Mouse (Mus musculus) heart, embryonic 14.5 days (tissue): ENCODE results near the gene Hsd17b14. TPM values are rescaled to one million over a fixed set of nuclear protein-coding genes. Genes with fewer than 3 reads are reported as not detected.

Experiments
- ATAC-seq: fragments of 200-750 bp; cut with Nextera tagmentation; 2 replicates; pipeline ENCODE4 v1.8.0; 2017; ENCODE audit warnings: low read depth, moderate TSS enrichment; ENCODE audit not compliant: insufficient number of reproducible peaks, insufficient read depth, low FRiP score
- H3K27ac ChIP-seq, 2 experiments: fragments of 200-500 bp in 1 of 2; fragments of 300-500 bp in 1 of 2; sonication (generic) in 1 of 2; replicated peaks in 1 of 2; 2 replicates each; pipeline ENCODE4 v1.5.1; 2012 to 2014; ENCODE audit warnings: low read depth in 2 of 2, low read length in 2 of 2, control low read depth in 1 of 2, mild to moderate bottlenecking in 1 of 2, mixed read lengths in 1 of 2; ENCODE audit not compliant: control insufficient read depth in 1 of 2, insufficient read depth in 1 of 2
- H3K27me3 ChIP-seq: fragments of 300-500 bp; sonication (generic); 2 replicates; pipeline ENCODE4 v1.6.1; 2014; ENCODE audit warnings: mild to moderate bottlenecking, low read length, control low read depth; ENCODE audit not compliant: control insufficient read depth, insufficient read depth
- H3K36me3 ChIP-seq: fragments of 300-500 bp; sonication (generic); 2 replicates; pipeline ENCODE4 v1.6.1; 2014; ENCODE audit warnings: mild to moderate bottlenecking, control low read depth, low read length, mixed read lengths; ENCODE audit not compliant: control insufficient read depth, insufficient read depth
- H3K4me1 ChIP-seq, 2 experiments: fragments of 200-500 bp in 1 of 2; fragments of 300-500 bp in 1 of 2; sonication (generic) in 1 of 2; 2 replicates each; pipeline ENCODE4 v1.6.1; 2012 to 2014; ENCODE audit warnings: low read length in 2 of 2, control low read depth in 1 of 2, mixed read lengths in 1 of 2; ENCODE audit not compliant: control insufficient read depth in 2 of 2, insufficient read depth in 2 of 2
- H3K4me2 ChIP-seq: fragments of 300-500 bp; sonication (generic); 2 replicates; pipeline ENCODE4 v1.6.1; 2014; ENCODE audit warnings: mild to moderate bottlenecking, low read length
- H3K4me3 ChIP-seq, 2 experiments: fragments of 200-500 bp in 1 of 2; fragments of 300-500 bp in 1 of 2; sonication (generic) in 1 of 2; 2 replicates each; pipeline ENCODE4 v1.5.1; 2012 to 2014; ENCODE audit warnings: low read length in 2 of 2, mild to moderate bottlenecking in 2 of 2, control low read depth in 1 of 2, low read depth in 1 of 2, moderate library complexity in 1 of 2; ENCODE audit not compliant: control insufficient read depth in 1 of 2, insufficient read depth in 1 of 2
- H3K9ac ChIP-seq: fragments of 300-500 bp; sonication (generic); 2 replicates; pipeline ENCODE4 v1.6.1; 2014; ENCODE audit warnings: mild to moderate bottlenecking, low read length
- H3K9me3 ChIP-seq: fragments of 300-500 bp; sonication (generic); 2 replicates; pipeline ENCODE4 v1.6.1; 2016; ENCODE audit warnings: low read length, control low read depth; ENCODE audit not compliant: control insufficient read depth
- WGBS: fragments of 180-500 bp; shearing (Covaris S2); extraction: QIAGEN DNeasy Blood & Tissue Kit; methylation state at CpG from one replicate; pipeline ENCODE4 v1.1.7; 2014; 5-methylcytosine and 5-hydroxymethylcytosine counted together
- polyA plus RNA-seq: library from polyadenylated mRNA; unstranded; fragments of >200 nt; fragmentation: Nextera tagmentation; extraction: Ambion mirVana; gene quantifications from 2 replicates; pipeline ENCODE4 v1.2.1, GENCODE M21; 2014

Gene Hsd17b14
- polyA plus RNA-seq, 1 experiment from 2014 or later: 0.26 TPM

GRCm38 (mm10) chr7:45587631-45588592 is 33.2 kb downstream of the Hsd17b14 start:
- ATAC-seq: no peak
- Histone ChIP-seq H3K36me3 (peaks cover 31% of the 10 kb centered on the region), H3K4me2 (no peak overlapping the region), H3K9me3 (no peaks in the 10 kb centered on the region), H3K4me3 (no peak overlapping the region), H3K27me3 (no peaks in the 10 kb centered on the region), H3K9ac (no peak overlapping the region), H3K27ac (no peak overlapping the region), H3K4me1 (peaks cover 0 to 3% of the 10 kb centered on the region in 2 experiments; a peak in 1 of 4 replicates)
- WGBS: 93% methylated on average over 23 of the region's 23 CpGs

GRCm38 (mm10) chr7:45589173-45589572 is 34.5 kb downstream of the Hsd17b14 start:
- Histone ChIP-seq H3K27ac (no peak overlapping the region), H3K4me3 (peak overlapping the region; percentile 32 to 41), H3K4me2 (peak overlapping the region; percentile 63), H3K36me3 (peaks cover 28% of the 10 kb centered on the region), H3K9ac (peak overlapping the region; percentile 18; the same call in 1 of the 2 replicates), H3K4me1 (peaks cover 0 to 3% of the 10 kb centered on the region in 2 experiments; a peak in 1 of 4 replicates), H3K9me3 (no peaks in the 10 kb centered on the region), H3K27me3 (no peaks in the 10 kb centered on the region)
- peak; percentile 95 for ATAC-seq
- 3% methylated on average over 19 of the region's 19 CpGs for WGBS

GRCm38 (mm10) chr7:45589898-45590297 is 35.2 kb downstream of the Hsd17b14 start:
- 93% methylated on average over 5 of the region's 5 CpGs for WGBS
- Histone ChIP-seq H3K36me3 (peaks cover 21% of the 10 kb centered on the region), H3K27ac (no peak overlapping the region), H3K27me3 (no peaks in the 10 kb centered on the region), H3K4me3 (no peak overlapping the region), H3K9ac (no peak overlapping the region), H3K4me1 (peaks cover 0 to 3% of the 10 kb centered on the region in 2 experiments; a peak in 1 of 4 replicates), H3K9me3 (no peaks in the 10 kb centered on the region), H3K4me2 (no peak overlapping the region)
- ATAC-seq: no peak

GRCm38 (mm10) chr7:45590874-45591273 is 36.2 kb downstream of the Hsd17b14 start:
- Histone ChIP-seq H3K4me1 (peaks cover 0 to 3% of the 10 kb centered on the region in 2 experiments; a peak in 1 of 4 replicates), H3K4me3 (no peak overlapping the region), H3K27me3 (no peaks in the 10 kb centered on the region), H3K9ac (no peak overlapping the region), H3K4me2 (no peak overlapping the region), H3K36me3 (peaks cover 11% of the 10 kb centered on the region), H3K9me3 (no peaks in the 10 kb centered on the region), H3K27ac (no peak overlapping the region)
- ATAC-seq: no peak
- WGBS: 65% methylated on average over 3 of the region's 3 CpGs

GRCm38 (mm10) chr7:45591880-45592279 is 37.2 kb downstream of the Hsd17b14 start:
- H3K9me3 ChIP-seq: no peaks in the 10 kb centered on the region
- WGBS: 75% methylated on average over 7 of the region's 7 CpGs

GRCm38 (mm10) chr7:45593118-45593815 is 38.6 kb downstream of the Hsd17b14 start:
- Histone ChIP-seq H3K4me1 (peaks cover 0 to 3% of the 10 kb centered on the region in 2 experiments; a peak in 1 of 4 replicates), H3K27me3 (no peaks in the 10 kb centered on the region), H3K9me3 (no peaks in the 10 kb centered on the region), H3K9ac (no peak overlapping the region), H3K36me3 (peaks cover under 1% of the 10 kb centered on the region; the same call in 1 of the 2 replicates), H3K4me3 (no peak overlapping the region), H3K4me2 (no peak overlapping the region), H3K27ac (no peak overlapping the region)
- WGBS: 14% methylated on average over 10 of the region's 10 CpGs
- ATAC-seq: no peak

More at GRCm38 (mm10) chr7:45591880-45592279, 37.2 kb downstream of the Hsd17b14 start:
- H3K36me3 ChIP-seq: peaks cover 4% of the 10 kb centered on the region; the same call in 1 of the 2 replicates
- no peak overlapping the region for H3K4me3 ChIP-seq
- H3K4me1 ChIP-seq: peaks cover 0 to 3% of the 10 kb centered on the region in 2 experiments; a peak in 1 of 4 replicates
- H3K4me2 ChIP-seq: no peak overlapping the region
- H3K9ac ChIP-seq: no peak overlapping the region
- no peak overlapping the region for H3K27ac ChIP-seq
- H3K27me3 ChIP-seq: no peaks in the 10 kb centered on the region
- no peak for ATAC-seq

GRCm38 (mm10) chr7:45595176-45595575 is 40.5 kb downstream of the Hsd17b14 start:
- Histone ChIP-seq H3K4me2 (no peak overlapping the region), H3K36me3 (no peaks in the 10 kb centered on the region), H3K4me1 (peaks cover 5 to 6% of the 10 kb centered on the region in 2 experiments; a peak in 3 of 4 replicates), H3K27me3 (no peaks in the 10 kb centered on the region), H3K27ac (no peak overlapping the region), H3K9me3 (no peaks in the 10 kb centered on the region), H3K9ac (no peak overlapping the region), H3K4me3 (no peak overlapping the region)
- ATAC-seq: no peak
- 87% methylated on average over 4 of the region's 4 CpGs for WGBS
